Mouse (Mus musculus): ENCODE measurements around the gene Klra6. TPM values are rescaled to one million over a fixed set of nuclear protein-coding genes. Genes with fewer than 3 reads are reported as not detected.

Klra6 gene
- polyA plus RNA-seq (2014; fragmentation: Illumina TruSeq; extraction: RNeasy Lipid Tissue Mini Kit (QIAGEN cat#74804); ENCODE audit: low read depth, low replicate concordance) = 0.38 TPM

GRCm38 (mm10) chr6:130026854-130027253, at the start of gene Klra6:
Gene Klra6, minus strand, starts transcription at chr6:130026954.

GRCm38 (mm10) chr6:130067171-130067570, 40.4 kb upstream of the Klra6 start, which contains the start of gene Klra4:
Gene Klra4, minus strand, starts transcription at chr6:130067271.

Other genes starting within 250 kb of the Klra6 start
- not detected for gene Gm156, start 242.7 kb downstream of the Klra6 start, polyA plus RNA-seq (2014; fragmentation: Illumina TruSeq; extraction: RNeasy Lipid Tissue Mini Kit (QIAGEN cat#74804); ENCODE audit: low read depth, low replicate concordance)
- gene Gm17631, start 164.3 kb downstream of the Klra6 start, polyA plus RNA-seq (2014; fragmentation: Illumina TruSeq; extraction: RNeasy Lipid Tissue Mini Kit (QIAGEN cat#74804); ENCODE audit: low read depth, low replicate concordance) = not detected
- gene Klra17, start 150.3 kb downstream of the Klra6 start, polyA plus RNA-seq (2014; fragmentation: Illumina TruSeq; extraction: RNeasy Lipid Tissue Mini Kit (QIAGEN cat#74804); ENCODE audit: low read depth, low replicate concordance) = 0.27 TPM
- gene Klra5, start 109.3 kb downstream of the Klra6 start, polyA plus RNA-seq (2014; fragmentation: Illumina TruSeq; extraction: RNeasy Lipid Tissue Mini Kit (QIAGEN cat#74804); ENCODE audit: low read depth, low replicate concordance) = not detected
- 0.25 TPM for gene Klra4, start 40.3 kb upstream of the Klra6 start, polyA plus RNA-seq (2014; fragmentation: Illumina TruSeq; extraction: RNeasy Lipid Tissue Mini Kit (QIAGEN cat#74804); ENCODE audit: low read depth, low replicate concordance)
- gene Klra8, start 102.9 kb upstream of the Klra6 start, polyA plus RNA-seq (2014; fragmentation: Illumina TruSeq; extraction: RNeasy Lipid Tissue Mini Kit (QIAGEN cat#74804); ENCODE audit: low read depth, low replicate concordance) = 0.53 TPM
- 0.57 TPM for gene Klra9, start 166.2 kb upstream of the Klra6 start, polyA plus RNA-seq (2014; fragmentation: Illumina TruSeq; extraction: RNeasy Lipid Tissue Mini Kit (QIAGEN cat#74804); ENCODE audit: low read depth, low replicate concordance)
- 0.69 TPM for gene Klra7, start 206.4 kb upstream of the Klra6 start, polyA plus RNA-seq (2014; fragmentation: Illumina TruSeq; extraction: RNeasy Lipid Tissue Mini Kit (QIAGEN cat#74804); ENCODE audit: low read depth, low replicate concordance)